Mouse (Mus musculus) stomach, postnatal 0 days (tissue): ENCODE results near the gene Cd164l2. TPM values are rescaled to one million over a fixed set of nuclear protein-coding genes. Genes with fewer than 3 reads are reported as not detected.

Experiments used
- ATAC-seq: fragments of 200-750 bp; cut with Nextera tagmentation; 2 replicates; pipeline ENCODE4 v1.8.0; 2017; ENCODE audit not compliant: low FRiP score, low TSS enrichment
- DNase-seq: peaks from one replicate; pipeline ENCODE4 v3.0.0-alpha.2; 2016; ENCODE audit warnings: low spot score
- H3K27ac ChIP-seq: fragments of 300-500 bp; sonication (generic); replicated peaks from 2 replicates; pipeline ENCODE4 v1.5.1; 2014; ENCODE audit warnings: mild to moderate bottlenecking, control low read depth
- H3K27me3 ChIP-seq: fragments of 300-500 bp; sonication (generic); 2 replicates; pipeline ENCODE4 v1.6.1; 2014; ENCODE audit warnings: low read length; ENCODE audit not compliant: control insufficient read depth, insufficient read depth
- H3K36me3 ChIP-seq: fragments of 300-500 bp; sonication (generic); 2 replicates; pipeline ENCODE4 v1.6.1; 2014; ENCODE audit warnings: low read length, mixed read lengths; ENCODE audit not compliant: control insufficient read depth, insufficient read depth
- H3K4me1 ChIP-seq: fragments of 300-500 bp; sonication (generic); replicated peaks from 2 replicates; pipeline ENCODE4 v1.6.1; 2014; ENCODE audit warnings: antibody characterized with exemption; ENCODE audit not compliant: control insufficient read depth, insufficient read depth
- H3K4me2 ChIP-seq: fragments of 300-500 bp; sonication (generic); replicated peaks from 2 replicates; pipeline ENCODE4 v1.6.1; 2014; ENCODE audit warnings: low read depth, mild to moderate bottlenecking, control low read depth, moderate library complexity
- H3K4me3 ChIP-seq: fragments of 300-500 bp; sonication (generic); 2 replicates; pipeline ENCODE4 v1.5.1; 2014; ENCODE audit warnings: low read depth, low read length, control low read depth
- H3K9ac ChIP-seq: fragments of 300-500 bp; sonication (generic); 2 replicates; pipeline ENCODE4 v1.6.1; 2014; ENCODE audit warnings: mild to moderate bottlenecking, low read length, control low read depth, mixed read lengths
- H3K9me3 ChIP-seq: fragments of 300-500 bp; sonication (generic); 2 replicates; pipeline ENCODE4 v1.6.1; 2016; ENCODE audit warnings: low read length; ENCODE audit not compliant: control insufficient read depth
- CTCF ChIP-seq: IDR thresholded peaks from 2 replicates; pipeline ENCODE4 v1.5.1; 2016; ENCODE audit warnings: antibody characterized with exemption, low read depth, mild to moderate bottlenecking, moderate library complexity
- EP300 ChIP-seq: optimal IDR thresholded peaks from 2 replicates; pipeline ENCODE3; 2016; ENCODE audit warnings: antibody characterized with exemption
- WGBS: fragments of 180-500 bp; shearing (Covaris S2); extraction: QIAGEN DNeasy Blood & Tissue Kit; methylation state at CpG from one replicate; pipeline ENCODE4 v1.1.7; 2014; 5-methylcytosine and 5-hydroxymethylcytosine counted together
- polyA plus RNA-seq: library from polyadenylated mRNA; unstranded; fragments of >200 nt; fragmentation: Nextera tagmentation; extraction: Ambion mirVana; gene quantifications from 2 replicates; pipeline ENCODE4 v1.2.1, GENCODE M21; 2015

The Cd164l2 gene
- polyA plus RNA-seq, 1 experiment from 2014 or later, result 5.3 TPM

DNA sequence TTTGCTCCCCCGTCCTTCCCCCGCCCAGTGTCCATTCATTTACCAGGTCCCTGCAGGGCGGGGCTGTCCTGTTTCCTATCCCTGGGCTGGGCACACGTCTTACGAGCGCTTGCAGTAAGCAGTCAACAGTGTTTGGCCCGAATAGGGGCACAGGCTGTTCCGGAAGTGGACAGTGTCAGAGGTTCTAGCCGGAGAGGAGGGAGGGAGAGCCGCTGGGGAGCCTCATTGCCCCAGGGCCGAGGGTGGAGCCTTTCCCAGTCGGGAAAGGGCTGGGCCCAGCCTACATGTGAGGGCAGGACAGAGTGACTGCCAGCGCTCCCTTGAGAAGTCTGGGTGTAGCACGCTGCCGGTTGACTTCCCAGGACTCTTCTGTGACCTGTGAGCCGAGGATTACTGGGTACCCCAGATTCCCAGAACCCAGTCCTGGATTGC is 28.6 kb downstream of the Cd164l2 start, which contains the start of gene Map3k6:
Gene Map3k6 (plus strand): TSS at position 329 of the 432 bp plus-strand sequence.
- peak; percentile 76 for DNase-seq
- Histone ChIP-seq H3K36me3 (no peaks in the 10 kb centered on the region), H3K27ac (peak within 1 kb of the TSS; percentile 93), H3K4me3 (peak within 1 kb of the TSS; percentile 69), H3K27me3 (no peaks in the 10 kb centered on the region), H3K4me1 (no peaks in the 10 kb centered on the region), H3K9ac (peak within 1 kb of the TSS; percentile 83), H3K9me3 (no peaks in the 10 kb centered on the region), H3K4me2 (peak within 1 kb of the TSS; percentile 97)
- 8% methylated on average over 16 of the region's 16 CpGs for WGBS
- TF ChIP-seq CTCF (no peak), EP300 (peak; percentile 81)
- ATAC-seq, result peak; percentile 75

DNA sequence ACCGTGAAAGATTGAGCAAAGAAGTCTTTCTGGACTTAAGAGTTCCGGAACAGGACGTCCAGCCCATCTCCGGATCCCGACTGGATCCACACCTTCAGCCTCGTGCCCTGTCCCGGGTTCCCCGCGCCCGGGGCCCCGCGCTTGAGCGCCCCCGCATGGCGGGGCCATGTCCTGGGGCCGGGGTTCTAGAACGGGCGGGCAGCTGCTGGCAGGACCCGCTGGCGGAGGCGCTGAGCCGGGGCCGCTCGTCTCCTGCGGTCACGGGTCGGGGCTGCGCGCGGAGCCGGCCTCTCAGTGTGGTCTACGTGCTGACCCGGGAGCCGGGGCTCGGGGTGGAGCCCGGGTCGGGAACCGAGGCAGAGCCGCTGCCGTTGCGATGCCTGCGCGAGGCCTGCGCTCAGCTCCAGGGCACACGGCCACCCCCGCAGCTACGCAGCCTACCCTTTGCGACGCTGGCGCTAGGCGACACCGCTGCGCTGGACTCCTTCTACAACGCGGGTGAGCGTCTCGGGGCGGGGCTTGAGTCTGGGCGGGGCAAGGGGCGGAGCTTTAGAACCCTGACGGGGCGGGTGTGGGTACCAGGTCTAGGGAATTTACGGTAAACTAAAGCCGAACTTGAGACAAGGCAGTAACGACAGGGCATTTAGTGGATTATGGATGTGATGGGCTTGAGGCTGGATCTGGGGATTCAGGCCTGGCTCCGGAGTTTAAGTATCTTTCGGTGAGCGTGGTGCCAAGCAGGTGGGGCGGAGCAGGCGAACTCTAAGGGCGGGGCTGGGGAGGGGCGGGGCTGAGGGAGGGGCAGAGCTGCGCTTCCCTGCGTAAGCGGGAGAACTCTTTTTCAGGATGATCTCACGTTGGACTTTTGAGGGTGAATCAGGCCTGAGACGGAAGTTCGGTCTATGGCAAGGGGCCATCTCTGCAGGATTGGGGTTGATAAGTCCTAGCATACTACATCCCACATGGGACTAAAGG is 29.3 kb downstream of the Cd164l2 start:
- under 1% methylated on average over 63 of the region's 78 CpGs for WGBS
- Histone ChIP-seq H3K4me1 (no peaks in the 10 kb centered on the region), H3K27ac (peak overlapping the region; percentile 93), H3K4me3 (peak overlapping the region; percentile 69), H3K4me2 (peak overlapping the region; percentile 97), H3K9ac (peak overlapping the region; percentile 83), H3K27me3 (no peaks in the 10 kb centered on the region), H3K9me3 (no peaks in the 10 kb centered on the region), H3K36me3 (no peaks in the 10 kb centered on the region)
- ATAC-seq (peak; percentile 89), DNase-seq (peak; percentile 91)
- TF ChIP-seq CTCF (peak; percentile 46), EP300 (no peak)

DNA sequence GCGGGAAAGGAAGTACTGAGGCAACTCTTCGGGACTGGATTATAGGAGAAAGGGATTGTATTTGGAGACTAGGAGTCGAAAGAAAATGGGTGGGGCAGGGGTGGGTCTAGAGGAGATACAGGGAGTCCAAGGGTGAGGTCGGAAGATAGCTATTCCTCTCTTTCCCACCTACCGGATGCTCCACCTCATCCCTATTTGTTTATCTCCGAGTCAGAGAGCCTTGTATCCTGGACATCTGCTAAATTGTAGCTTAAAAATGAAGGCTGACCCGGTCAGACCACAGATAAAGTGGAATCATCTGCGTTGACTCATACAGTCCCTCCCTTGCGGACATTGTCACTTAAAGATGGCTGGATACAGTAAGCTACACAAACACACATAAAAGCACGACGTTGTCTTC is 30.0 kb downstream of the Cd164l2 start:
- DNase-seq (no peak), ATAC-seq (no peak)
- Histone ChIP-seq H3K4me3 (peak overlapping the region; percentile 69; the same call in 1 of the 2 replicates), H3K4me1 (no peaks in the 10 kb centered on the region), H3K27ac (0 out of 2 replicates have a peak overlapping the region, but pooled peaks have one; percentile 45), H3K9ac (no peak overlapping the region), H3K36me3 (no peaks in the 10 kb centered on the region), H3K27me3 (no peaks in the 10 kb centered on the region), H3K9me3 (no peaks in the 10 kb centered on the region), H3K4me2 (peak overlapping the region; percentile 97)
- TF ChIP-seq CTCF (no peak), EP300 (no peak)
- 24% methylated on average over 11 of the region's 11 CpGs for WGBS

DNA sequence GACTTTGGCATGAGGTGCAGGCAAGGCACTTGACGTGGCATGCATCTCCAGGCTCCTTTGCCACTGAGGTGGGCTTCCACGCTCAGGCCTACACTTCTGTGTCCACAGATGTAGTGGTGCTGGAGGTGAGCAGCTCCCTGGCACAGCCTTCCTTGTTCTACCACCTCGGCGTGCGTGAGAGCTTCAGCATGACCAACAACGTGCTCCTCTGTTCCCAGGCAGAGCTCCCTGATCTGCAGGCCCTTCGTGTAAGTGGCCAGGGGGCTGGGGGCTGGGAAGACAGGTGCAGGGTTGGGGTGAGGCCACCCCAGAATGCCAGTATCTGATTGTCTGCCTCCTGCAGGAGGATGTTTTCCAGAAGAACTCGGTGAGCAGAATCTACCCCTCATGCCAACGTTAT is 30.8 kb downstream of the Cd164l2 start:
- Histone ChIP-seq H3K4me3 (no peak overlapping the region), H3K27me3 (no peaks in the 10 kb centered on the region), H3K9me3 (no peaks in the 10 kb centered on the region), H3K27ac (no peak overlapping the region), H3K4me1 (no peaks in the 10 kb centered on the region), H3K4me2 (no peak overlapping the region), H3K36me3 (no peaks in the 10 kb centered on the region), H3K9ac (no peak overlapping the region)
- DNase-seq (no peak), ATAC-seq (no peak)
- 76% methylated on average over 9 of the region's 9 CpGs for WGBS
- TF ChIP-seq CTCF (no peak), EP300 (no peak)

DNA sequence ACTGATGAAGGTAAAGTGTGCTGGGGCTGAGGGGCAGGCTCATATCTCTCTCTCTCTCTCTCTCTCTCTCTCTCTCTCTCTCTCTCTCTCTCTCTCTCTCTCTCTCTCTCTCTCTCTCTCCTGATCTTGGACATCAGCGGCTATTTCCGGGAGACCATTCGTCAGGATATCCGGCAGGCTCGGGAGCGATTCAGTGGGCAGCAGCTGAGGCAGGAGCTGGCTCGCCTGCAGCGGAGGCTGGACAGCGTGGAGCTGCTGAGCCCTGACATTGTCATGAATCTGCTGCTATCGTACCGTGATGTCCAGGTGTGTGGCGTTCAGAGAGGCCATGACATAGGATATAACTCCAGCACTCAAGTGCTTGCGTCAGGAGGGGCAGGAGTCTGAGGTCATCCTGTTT is 31.6 kb downstream of the Cd164l2 start:
- no peak for DNase-seq
- no peaks in the 10 kb centered on the region for H3K4me1 ChIP-seq
- no peaks in the 10 kb centered on the region for H3K27me3 ChIP-seq
- no peaks in the 10 kb centered on the region for H3K36me3 ChIP-seq
- H3K27ac ChIP-seq, result no peak overlapping the region
- H3K9me3 ChIP-seq, result no peaks in the 10 kb centered on the region
- no peak for ATAC-seq
- H3K9ac ChIP-seq, result no peak overlapping the region
- no peak overlapping the region for H3K4me2 ChIP-seq
- TF ChIP-seq EP300, result no peak
- TF ChIP-seq CTCF, result no peak
- no peak overlapping the region for H3K4me3 ChIP-seq
- WGBS, result 40% methylated on average over 13 of the region's 13 CpGs

DNA sequence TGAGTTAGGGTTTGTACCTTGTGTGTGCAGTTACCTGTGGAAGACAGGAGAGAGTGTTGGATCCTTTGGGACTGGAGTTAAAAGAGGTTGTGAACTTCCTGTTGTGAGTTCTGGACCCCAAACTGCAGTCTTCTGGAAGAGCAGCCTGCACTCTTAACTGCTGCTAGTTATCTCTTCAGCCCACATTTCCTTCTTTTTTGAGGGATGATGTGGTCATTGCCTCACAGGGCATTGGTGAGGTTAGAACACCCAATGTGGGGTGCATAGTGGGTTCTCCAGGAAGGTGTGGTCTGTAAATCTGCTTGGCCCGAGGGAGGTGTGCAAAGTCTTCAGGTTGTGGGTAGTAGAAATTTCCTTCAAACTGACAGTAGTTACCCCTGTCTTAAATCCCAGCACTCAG is 32.4 kb downstream of the Cd164l2 start:
- Histone ChIP-seq H3K9me3 (no peaks in the 10 kb centered on the region), H3K27ac (no peak overlapping the region), H3K36me3 (no peaks in the 10 kb centered on the region), H3K4me1 (no peaks in the 10 kb centered on the region), H3K9ac (no peak overlapping the region), H3K4me2 (no peak overlapping the region), H3K4me3 (no peak overlapping the region), H3K27me3 (no peaks in the 10 kb centered on the region)
- 74% methylated on average over 1 of the region's 1 CpGs for WGBS
- ATAC-seq (no peak), DNase-seq (no peak)
- no peak for TF ChIP-seq CTCF
- no peak for TF ChIP-seq EP300
